Mouse (Mus musculus) limb, embryonic 14.5 days (tissue): ENCODE data around the gene Rad51d. TPM values are rescaled to one million over a fixed set of nuclear protein-coding genes. Genes with fewer than 3 reads are reported as not detected.

Source experiments
- ATAC-seq: fragments of 200-750 bp; cut with Nextera tagmentation; 2 replicates; pipeline ENCODE4 v1.8.0; 2017; ENCODE audit warnings: low read depth, moderate number of reproducible peaks, moderate TSS enrichment; ENCODE audit not compliant: low FRiP score
- DNase-seq: peaks from one replicate; pipeline ENCODE4 v3.0.0-alpha.2; 2015; ENCODE audit warnings: low spot score
- H3K27ac ChIP-seq: fragments of 300-500 bp; sonication (generic); replicated peaks from 2 replicates; pipeline ENCODE4 v1.5.1; 2014; ENCODE audit warnings: low read depth, mild to moderate bottlenecking, low read length, moderate library complexity, mixed read lengths
- H3K27me3 ChIP-seq: fragments of 300-500 bp; sonication (generic); 2 replicates; pipeline ENCODE4 v1.6.1; 2014; ENCODE audit warnings: low read length, mixed read lengths; ENCODE audit not compliant: control insufficient read depth, insufficient read depth
- H3K36me3 ChIP-seq: fragments of 300-500 bp; sonication (generic); 2 replicates; pipeline ENCODE4 v1.6.1; 2014; ENCODE audit warnings: mild to moderate bottlenecking, low read length, moderate library complexity, mixed read lengths; ENCODE audit not compliant: control insufficient read depth, insufficient read depth
- H3K4me1 ChIP-seq: fragments of 300-500 bp; sonication (generic); 2 replicates; pipeline ENCODE4 v1.6.1; 2014; ENCODE audit warnings: antibody characterized with exemption, low read length, mixed read lengths; ENCODE audit not compliant: control insufficient read depth, insufficient read depth
- H3K4me2 ChIP-seq: fragments of 300-500 bp; sonication (generic); replicated peaks from 2 replicates; pipeline ENCODE4 v1.6.1; 2014; ENCODE audit warnings: low read depth, mild to moderate bottlenecking, low read length, moderate library complexity; ENCODE audit not compliant: severe bottlenecking
- H3K4me3 ChIP-seq: fragments of 300-500 bp; sonication (generic); replicated peaks from 2 replicates; pipeline ENCODE4 v1.5.1; 2014; ENCODE audit warnings: low read length
- H3K9ac ChIP-seq: fragments of 300-500 bp; sonication (generic); 2 replicates; pipeline ENCODE4 v1.6.1; 2014; ENCODE audit warnings: mild to moderate bottlenecking, low read depth, low read length, moderate library complexity; ENCODE audit not compliant: severe bottlenecking
- H3K9me3 ChIP-seq: fragments of 300-500 bp; sonication (generic); 2 replicates; pipeline ENCODE4 v1.6.1; 2016; ENCODE audit warnings: low read length; ENCODE audit not compliant: control insufficient read depth
- POLR2A ChIP-seq: fragments of 200-500 bp; IDR thresholded peaks from 2 replicates; pipeline ENCODE4 v1.8.0; 2012; ENCODE audit warnings: inconsistent platforms, mild to moderate bottlenecking, moderate library complexity, borderline replicate concordance; ENCODE audit not compliant: insufficient read depth, insufficient read length; ENCODE audit errors: extremely low read depth
- WGBS: fragments of 180-500 bp; shearing (Covaris S2); extraction: QIAGEN DNeasy Blood & Tissue Kit; methylation state at CpG from one replicate; pipeline ENCODE4 v1.1.7; 2014; 5-methylcytosine and 5-hydroxymethylcytosine counted together
- polyA plus RNA-seq, 2 experiments: library from polyadenylated mRNA; depleted of rRNA in 1 of 2; stranded (reverse) in 1 of 2; unstranded in 1 of 2; fragments of >200 nt; fragmentation: Nextera tagmentation in 1 of 2; extraction: Ambion mirVana in 1 of 2; gene quantifications; 2 replicates each; pipeline versions ENCODE4 v1.2.1 to v1.2.3; 2012 to 2014

Gene Rad51d
- polyA plus RNA-seq, 2 experiments, result 11.5 to 12.9 TPM

- Histone ChIP-seq H3K36me3 (no peaks in the 10 kb centered on the region), H3K27me3 (no peaks in the 10 kb centered on the region), H3K27ac (peak overlapping the region; percentile 19; the same call in 1 of the 2 replicates), H3K4me3 (peak overlapping the region; percentile 78), H3K4me2 (peak overlapping the region; percentile 77), H3K9me3 (no peaks in the 10 kb centered on the region), H3K9ac (peak overlapping the region; percentile 70), H3K4me1 (peaks cover 7% of the 10 kb centered on the region)
- ATAC-seq (peak; percentile 48), DNase-seq (no peak)
- 3% methylated on average over 30 of the region's 36 CpGs for WGBS
- no peak for TF ChIP-seq POLR2A
These were observed 20.0 kb downstream of the Rad51d start for GRCm38 (mm10) chr11:82870173-82871030.

- H3K36me3 ChIP-seq, result no peaks in the 10 kb centered on the region
- ATAC-seq, result no peak
- H3K27ac ChIP-seq, result no peak overlapping the region
- WGBS, result 65% methylated on average over 9 of the region's 9 CpGs
- H3K9ac ChIP-seq, result no peak overlapping the region
- no peaks in the 10 kb centered on the region for H3K27me3 ChIP-seq
- H3K4me2 ChIP-seq, result peak overlapping the region; percentile 77
- H3K4me3 ChIP-seq, result peak overlapping the region; percentile 78
- H3K9me3 ChIP-seq, result no peaks in the 10 kb centered on the region
- peaks cover 7% of the 10 kb centered on the region for H3K4me1 ChIP-seq
- TF ChIP-seq POLR2A, result no peak
- DNase-seq, result no peak
These were observed 20.8 kb downstream of the Rad51d start for GRCm38 (mm10) chr11:82869506-82870172.

GRCm38 (mm10) chr11:82867956-82868355, 22.5 kb downstream of the Rad51d start:
- Histone ChIP-seq H3K4me2 (no peak overlapping the region), H3K4me1 (peaks cover 8% of the 10 kb centered on the region), H3K27me3 (no peaks in the 10 kb centered on the region), H3K27ac (no peak overlapping the region), H3K36me3 (no peaks in the 10 kb centered on the region), H3K9me3 (no peaks in the 10 kb centered on the region), H3K4me3 (no peak overlapping the region), H3K9ac (no peak overlapping the region)
- ATAC-seq (no peak), DNase-seq (no peak)
- 66% methylated on average over 5 of the region's 5 CpGs for WGBS
- TF ChIP-seq POLR2A, result no peak

DNA sequence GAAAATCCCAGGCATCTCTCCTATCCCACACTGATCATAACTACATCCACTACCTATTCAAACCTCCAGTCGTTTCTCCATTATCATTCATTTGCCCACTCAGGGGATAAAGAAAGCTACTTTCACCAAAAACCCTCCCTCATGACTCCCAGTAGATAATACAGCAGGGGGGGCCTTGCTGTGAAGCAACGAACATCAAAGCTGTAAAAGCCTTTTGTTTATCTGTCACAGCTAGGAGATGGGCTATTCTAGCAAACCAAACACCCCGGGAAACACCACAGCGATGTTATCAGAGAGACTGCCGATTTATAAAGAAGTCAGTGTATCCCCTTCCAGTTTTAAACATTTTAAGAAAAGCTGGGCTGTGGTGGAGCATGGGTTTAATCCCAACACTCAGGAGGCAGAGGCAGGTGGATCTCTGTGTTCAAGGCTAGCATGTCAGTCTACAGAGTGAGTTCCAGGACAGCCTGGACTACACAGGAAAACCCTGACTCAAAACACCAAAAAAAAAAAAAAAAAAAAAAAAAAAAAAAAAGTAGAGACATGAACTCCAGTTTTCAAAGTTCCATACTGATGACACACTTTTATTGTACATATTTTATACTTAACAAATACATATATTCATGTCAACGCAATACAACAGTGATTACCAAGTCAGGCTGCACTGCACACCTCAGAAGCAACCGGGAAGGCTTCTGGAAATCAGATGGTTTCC, 23.4 kb downstream of the Rad51d start:
- TF ChIP-seq POLR2A, result no peak
- Histone ChIP-seq H3K36me3 (no peaks in the 10 kb centered on the region), H3K4me3 (no peak overlapping the region), H3K9me3 (no peaks in the 10 kb centered on the region), H3K9ac (no peak overlapping the region), H3K27me3 (no peaks in the 10 kb centered on the region), H3K4me2 (no peak overlapping the region), H3K4me1 (peaks cover 10% of the 10 kb centered on the region), H3K27ac (no peak overlapping the region)
- DNase-seq (no peak), ATAC-seq (no peak)
- WGBS, result 29% methylated on average over 7 of the region's 7 CpGs

GRCm38 (mm10) chr11:82865957-82866356, 24.5 kb downstream of the Rad51d start:
- no peak for TF ChIP-seq POLR2A
- Histone ChIP-seq H3K36me3 (no peaks in the 10 kb centered on the region), H3K4me1 (peaks cover 7% of the 10 kb centered on the region; the same call in 1 of the 2 replicates), H3K9me3 (no peaks in the 10 kb centered on the region), H3K4me2 (no peak overlapping the region), H3K27me3 (no peaks in the 10 kb centered on the region), H3K27ac (no peak overlapping the region), H3K9ac (no peak overlapping the region), H3K4me3 (no peak overlapping the region)
- WGBS, result 78% methylated on average over 10 of the region's 10 CpGs
- ATAC-seq, result no peak
- no peak for DNase-seq
